Mouse (Mus musculus) CH12.LX (cell line): ENCODE measurements at regions not wholly inside any gene's neighbourhood (a gene's known extent, or its start where the extent isn't known, plus 50 kb on each side); places are given as distances from the start of the nearest gene placed in this dataset.

Experiments
- DNase-seq: peaks from one replicate; pipeline ENCODE4 v3.0.0-alpha.2; 2013; ENCODE audit errors: extremely low read depth
- H3K27ac ChIP-seq: 2 replicates; pipeline ENCODE4 v1.5.1; 2012; ENCODE audit warnings: low read depth, mild to moderate bottlenecking, control low read depth, moderate library complexity; ENCODE audit not compliant: insufficient read depth
- H3K27me3 ChIP-seq: replicated peaks from 2 replicates; pipeline ENCODE3; 2012; ENCODE audit warnings: inconsistent platforms
- H3K36me3 ChIP-seq, 2 experiments: replicated peaks in 1 of 2; 2 replicates each; pipeline versions ENCODE3 to v1.6.1; 2012; ENCODE audit warnings: inconsistent platforms in 1 of 2, low read length in 1 of 2, mild to moderate bottlenecking in 1 of 2, mixed read lengths in 1 of 2, moderate library complexity in 1 of 2; ENCODE audit not compliant: control insufficient read depth in 1 of 2, insufficient read depth in 1 of 2
- H3K4me1 ChIP-seq, 2 experiments: 2 replicates each; pipeline ENCODE4 v1.6.1; 2012; ENCODE audit warnings: inconsistent platforms in 1 of 2, moderate library complexity in 1 of 2; ENCODE audit not compliant: insufficient read depth in 2 of 2, control insufficient read depth in 1 of 2
- H3K4me2 ChIP-seq: 2 replicates; pipeline ENCODE4 v1.6.1; 2012; ENCODE audit warnings: low read depth, mild to moderate bottlenecking, control low read depth; ENCODE audit not compliant: poor library complexity, insufficient read depth, severe bottlenecking
- H3K4me3 ChIP-seq, 3 experiments: fragments of 150-350 bp in 1 of 3; sonication (generic) in 1 of 3; replicated peaks in 1 of 3; 2 replicates each; pipeline versions ENCODE3 to v1.5.1; 2011 to 2012; ENCODE audit warnings: low read depth in 2 of 3, low read length in 2 of 3, mild to moderate bottlenecking in 2 of 3, moderate library complexity in 2 of 3, control low read depth in 1 of 3, improper control_type of control experiment in 1 of 3, inconsistent platforms in 1 of 3, mixed read lengths in 1 of 3; ENCODE audit not compliant: poor library complexity in 1 of 3
- H3K79me2 ChIP-seq: replicated peaks from 2 replicates; pipeline ENCODE4 v1.6.1; 2012; ENCODE audit warnings: mild to moderate bottlenecking, moderate library complexity; ENCODE audit not compliant: control insufficient read depth, poor library complexity, insufficient read depth, severe bottlenecking; ENCODE audit errors: extremely low read depth
- H3K9ac ChIP-seq: 2 replicates; pipeline ENCODE4 v1.6.1; 2012; ENCODE audit warnings: low read depth, mild to moderate bottlenecking, control low read depth, moderate library complexity; ENCODE audit not compliant: insufficient read depth
- H3K9me3 ChIP-seq: replicated peaks from 2 replicates; pipeline ENCODE3; 2012; ENCODE audit warnings: low read length, inconsistent platforms, mixed read lengths
- BHLHE40 ChIP-seq: IDR thresholded peaks from 2 replicates; pipeline ENCODE4 v1.6.1; 2011; ENCODE audit warnings: mild to moderate bottlenecking, low read depth, low read length, improper control_type of control experiment
- CHD2 ChIP-seq: IDR thresholded peaks from 2 replicates; pipeline ENCODE4 v1.6.1; 2011; ENCODE audit warnings: low read length, improper control_type of control experiment
- CTCF ChIP-seq, 2 experiments: IDR thresholded peaks in 1 of 2; conservative IDR thresholded peaks in 1 of 2; 2 replicates each; pipeline ENCODE4 v1.5.1; 2011 to 2012; ENCODE audit warnings: low read depth in 2 of 2, low read length in 2 of 2, improper control_type of control experiment in 1 of 2, inconsistent platforms in 1 of 2, mild to moderate bottlenecking in 1 of 2, moderate library complexity in 1 of 2
- ELF1 ChIP-seq: IDR thresholded peaks from 2 replicates; pipeline ENCODE4 v1.6.1; 2014; ENCODE audit warnings: low read depth, mild to moderate bottlenecking, inconsistent platforms, low read length, improper control_type of control experiment
- EP300 ChIP-seq: IDR thresholded peaks from 2 replicates; pipeline ENCODE4 v1.6.1; 2011; ENCODE audit warnings: low read length, improper control_type of control experiment
- HCFC1 ChIP-seq: IDR thresholded peaks from 2 replicates; pipeline ENCODE4 v1.6.1; 2012; ENCODE audit warnings: low read depth, mild to moderate bottlenecking, inconsistent platforms, low read length, improper control_type of control experiment
- IRF4 ChIP-seq: IDR thresholded peaks from 2 replicates; pipeline ENCODE4 v1.6.1; 2014; ENCODE audit warnings: low read depth, mild to moderate bottlenecking, inconsistent platforms, low read length, improper control_type of control experiment
- JUND ChIP-seq: conservative IDR thresholded peaks from 2 replicates; pipeline ENCODE4 v1.6.1; 2011; ENCODE audit warnings: low read depth, low read length, improper control_type of control experiment
- MAFK ChIP-seq: IDR thresholded peaks from 2 replicates; pipeline ENCODE4 v1.6.1; 2011; ENCODE audit warnings: low read length, improper control_type of control experiment; ENCODE audit not compliant: insufficient replicate concordance
- MAX ChIP-seq: IDR thresholded peaks from 2 replicates; pipeline ENCODE4 v1.6.1; 2011; ENCODE audit warnings: low read length, improper control_type of control experiment
- NRF1 ChIP-seq: IDR thresholded peaks from 2 replicates; pipeline ENCODE4 v1.6.1; 2014; ENCODE audit warnings: low read depth, mild to moderate bottlenecking, inconsistent platforms, low read length, improper control_type of control experiment, moderate library complexity
- PAX5 ChIP-seq: IDR thresholded peaks from 2 replicates; pipeline ENCODE4 v1.6.1; 2012; ENCODE audit warnings: low read length, inconsistent platforms, mixed read lengths
- POLR2A ChIP-seq: IDR thresholded peaks from 2 replicates; pipeline ENCODE4 v1.6.1; 2011; ENCODE audit warnings: low read depth, mild to moderate bottlenecking, improper control_type of control experiment, low read length
- POLR2AphosphoS2 ChIP-seq: IDR thresholded peaks from 2 replicates; pipeline ENCODE4 v1.6.1; 2011; ENCODE audit warnings: low read depth, low read length, improper control_type of control experiment
- RAD21 ChIP-seq: IDR thresholded peaks from 2 replicates; pipeline ENCODE4 v1.6.1; 2011; ENCODE audit warnings: low read depth, mild to moderate bottlenecking, low read length, improper control_type of control experiment, moderate library complexity
- SIN3A ChIP-seq: IDR thresholded peaks from 2 replicates; pipeline ENCODE4 v1.6.1; 2012; ENCODE audit warnings: low read length, improper control_type of control experiment, inconsistent platforms
- UBTF ChIP-seq: IDR thresholded peaks from 2 replicates; pipeline ENCODE4 v1.6.1; 2012; ENCODE audit warnings: low read depth, mild to moderate bottlenecking, inconsistent platforms, low read length, improper control_type of control experiment, moderate library complexity
- USF1 ChIP-seq: IDR thresholded peaks from 2 replicates; pipeline ENCODE4 v1.6.1; 2014; ENCODE audit warnings: low read depth, mild to moderate bottlenecking, inconsistent platforms, low read length, improper control_type of control experiment
- USF2 ChIP-seq: conservative IDR thresholded peaks from 2 replicates; pipeline ENCODE4 v1.6.1; 2011; ENCODE audit warnings: low read depth, low read length, improper control_type of control experiment
- ZC3H11A ChIP-seq: IDR thresholded peaks from 2 replicates; pipeline ENCODE4 v1.6.1; 2012; ENCODE audit warnings: low read depth, mild to moderate bottlenecking, inconsistent platforms, low read length, improper control_type of control experiment
- ZKSCAN1 ChIP-seq: IDR thresholded peaks from 2 replicates; pipeline ENCODE4 v1.6.1; 2012; ENCODE audit warnings: low read depth, inconsistent platforms, low read length, improper control_type of control experiment, borderline replicate concordance
- ZMIZ1 ChIP-seq: IDR thresholded peaks from 2 replicates; pipeline ENCODE4 v1.6.1; 2012; ENCODE audit warnings: low read depth, mild to moderate bottlenecking, inconsistent platforms, low read length, improper control_type of control experiment
- dilution Hi-C: fragments of 300-500 bp; cut with MboI; formaldehyde crosslinking; loops from 2 replicates; pipeline ENCODE4 v1.14.3; 2020; ENCODE audit warnings: low sequenced_read_pairs; ENCODE audit not compliant: extremely low pct_unique_long_range_greater_than_20kb, extremely low pct_ligation_motif_present
- in situ Hi-C: fragments of 300-500 bp; cut with MboI; formaldehyde crosslinking; loops from 3 replicates; pipeline ENCODE4 v1.14.3; 2019; ENCODE audit warnings: low sequenced_read_pairs, low pct_ligation_motif_present, low pct_unique_long_range_greater_than_20kb, mixed read lengths

- TF ChIP-seq USF2: no peak
These were observed 91.2 kb upstream of the Sipa1l1 start (continued) for GRCm38 (mm10) chr12:82077945-82078344.

- H3K27ac ChIP-seq: no peak overlapping the region
- H3K4me2 ChIP-seq: no peak overlapping the region
- H3K36me3 ChIP-seq: no peaks in the 10 kb centered on the region
- H3K4me1 ChIP-seq: peaks cover 0 to 3% of the 10 kb centered on the region in 2 experiments; a peak in 1 of 4 replicates
- H3K27me3 ChIP-seq: no peaks in the 10 kb centered on the region
- no peaks in the 10 kb centered on the region for H3K79me2 ChIP-seq
- in situ Hi-C loops (no loop called here), dilution Hi-C loops (no loop called here)
- TF ChIP-seq BHLHE40 (no peak), USF1 (no peak), JUND (no peak), ZMIZ1 (no peak), POLR2A (no peak), ZC3H11A (no peak), MAX (no peak), ZKSCAN1 (no peak), ELF1 (no peak)
- H3K9me3 ChIP-seq: no peaks in the 10 kb centered on the region
- H3K9ac ChIP-seq: no peak overlapping the region
- DNase-seq: no peak
- H3K4me3 ChIP-seq: no peak overlapping the region
These were observed 90.4 kb upstream of the Sipa1l1 start for GRCm38 (mm10) chr12:82078740-82079139.

GRCm38 (mm10) chr12:82080196-82080880, 88.8 kb upstream of the Sipa1l1 start:
- no peaks in the 10 kb centered on the region for H3K27me3 ChIP-seq
- no peak for TF ChIP-seq PAX5
- TF ChIP-seq UBTF: no peak
- TF ChIP-seq USF2: no peak
- no peak for TF ChIP-seq POLR2AphosphoS2
- no peak for TF ChIP-seq HCFC1
- no peak for TF ChIP-seq EP300
- no peak for TF ChIP-seq RAD21
- no peak for TF ChIP-seq MAFK
- TF ChIP-seq NRF1: no peak
- TF ChIP-seq USF1: no peak
- TF ChIP-seq SIN3A: no peak
- no peak for TF ChIP-seq CHD2
- no peak for TF ChIP-seq CTCF (conservative IDR thresholded peaks at IDR 0.05 in 1 of 2, IDR thresholded peaks at IDR 0.05 in 1 of 2; ENCODE audit: low read depth in 2 of 2, low read length in 2 of 2)
- no peak for TF ChIP-seq ZC3H11A
- no peak for TF ChIP-seq IRF4
- H3K36me3 ChIP-seq: no peaks in the 10 kb centered on the region
- H3K79me2 ChIP-seq: no peaks in the 10 kb centered on the region
- no peak overlapping the region for H3K27ac ChIP-seq
- dilution Hi-C loops: no loop called here
- H3K4me3 ChIP-seq: no peak overlapping the region
- no peaks in the 10 kb centered on the region for H3K9me3 ChIP-seq
- DNase-seq: no peak
- in situ Hi-C loops: no loop called here
- H3K4me1 ChIP-seq: peaks cover 0 to 3% of the 10 kb centered on the region in 2 experiments; a peak in 1 of 4 replicates
- H3K9ac ChIP-seq: no peak overlapping the region
- no peak overlapping the region for H3K4me2 ChIP-seq
